In the genomic region with DNA sequence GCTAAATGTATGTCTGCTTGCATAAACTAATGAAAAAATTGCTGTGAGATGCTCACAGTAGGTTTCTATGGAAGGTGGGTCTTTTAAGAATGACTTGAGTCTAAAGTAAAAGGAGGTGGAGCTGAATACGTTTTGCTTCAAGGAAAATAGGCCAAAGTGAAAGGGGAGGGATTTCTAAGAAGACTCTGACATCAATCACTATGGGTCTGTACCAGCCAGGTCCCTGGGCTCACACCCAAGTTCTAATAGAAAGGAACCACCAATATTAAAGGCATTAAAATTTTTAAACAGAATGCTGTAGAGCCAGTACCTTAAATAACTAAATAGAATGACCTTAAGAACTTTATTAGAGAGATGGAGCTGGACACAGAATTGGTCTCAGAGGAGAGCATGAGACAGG, we compare ENCODE assay signal across 24 mouse cellular contexts.
"Had no signal": no experiment of that assay in that cellular context is flagged by ENCODE, and none has a peak within 500 bp of the region (broad histone marks: within the 10 kb centered on the region; RNA-seq: fewer than 3 reads in every experiment).

No protein-coding gene starts in this region.

- H3K27ac ChIP-seq: gastrocnemius, adult 2 months; heart, embryonic 10.5 days; hindbrain, embryonic 10.5 days; hindbrain, embryonic 12.5 days; hindbrain, embryonic 14.5 days; limb, embryonic 13.5 days; limb, embryonic 15.5 days; liver, embryonic 12.5 days; liver, embryonic 14.5 days had no signal

- H3K36me3 ChIP-seq: heart, embryonic 10.5 days; heart, embryonic 12.5 days; hindbrain, embryonic 10.5 days; hindbrain, embryonic 12.5 days; limb, embryonic 13.5 days; limb, embryonic 15.5 days; liver, embryonic 12.5 days had no signal

- H3K4me3 ChIP-seq: gastrocnemius, adult 2 months; heart, embryonic 10.5 days; heart, embryonic 12.5 days; hindbrain, embryonic 10.5 days; hindbrain, embryonic 12.5 days; limb, embryonic 13.5 days; limb, embryonic 15.5 days; liver, embryonic 12.5 days had no signal

- DNase-seq: gastrocnemius, adult 2 months; gastrocnemius, postnatal 10 days; gastrocnemius, postnatal 25 days; heart, adult 18-20 months; heart, postnatal 10 days; heart, postnatal 4 days; kidney, adult 18-20 months; kidney, postnatal 10 days; layer of hippocampus, adult 9-11 months; layer of hippocampus, postnatal 36 days; left cerebral cortex, postnatal 4 days; lung, adult 18-20 months had no signal

- H3K4me1 ChIP-seq: heart, embryonic 10.5 days; heart, embryonic 12.5 days; hindbrain, embryonic 10.5 days; hindbrain, embryonic 12.5 days; liver, embryonic 12.5 days had no signal

- H3K27me3 ChIP-seq: heart, embryonic 12.5 days; hindbrain, embryonic 12.5 days; liver, embryonic 12.5 days had no signal

- ATAC-seq: hindbrain, embryonic 16.5 days; inflammation-experienced regulatory T-cells, adult 6 months; intestine, embryonic 16.5 days; liver, embryonic 12.5 days had no signal
